Mouse (Mus musculus): Measurements from ENCODE around the gene Dcp1a.
A peak's percentile ranks its signal among the peaks of the same experiment; 100 is the strongest.
"Not testable (repeated sequence)": the region's sequence is repeated elsewhere in the genome, so short reads cannot be mapped to it uniquely, and the experiment has no call there.

Gene Dcp1a

GRCm38 (mm10) chr14:30523356-30523755, 44.0 kb downstream of the Dcp1a start:
- no peak for DNase-seq

GRCm38 (mm10) chr14:30528392-30528791, 49.1 kb downstream of the Dcp1a start:
- DNase-seq: no peak

- no peak for DNase-seq
Observed at GRCm38 (mm10) chr14:30528961-30529360, 49.6 kb downstream of the Dcp1a start.

GRCm38 (mm10) chr14:30529454-30529853, 50.1 kb downstream of the Dcp1a start:
- no peak for DNase-seq

- no peak for DNase-seq
Observed at GRCm38 (mm10) chr14:30530726-30531269, 51.5 kb downstream of the Dcp1a start.

GRCm38 (mm10) chr14:30531431-30531830, 52.1 kb downstream of the Dcp1a start:
- DNase-seq: no peak

- no peak for DNase-seq
Observed at GRCm38 (mm10) chr14:30531896-30532295, 52.6 kb downstream of the Dcp1a start.

- DNase-seq: no peak
Observed at GRCm38 (mm10) chr14:30533780-30534450, 54.6 kb downstream of the Dcp1a start.

GRCm38 (mm10) chr14:30541541-30541940, 62.2 kb downstream of the Dcp1a start:
- DNase-seq: peak; percentile 54 to 71

- not testable (repeated sequence) for DNase-seq
Observed at GRCm38 (mm10) chr14:30543331-30543730, 64.0 kb downstream of the Dcp1a start.

- peak in 1 of 2 experiments; percentile 55 for DNase-seq
Observed at GRCm38 (mm10) chr14:30548131-30548720, 68.9 kb downstream of the Dcp1a start, which contains the start of gene Tkt. TSS of gene Tkt (plus strand) at chr14:30548359.

- peak; percentile 94 to 97 for DNase-seq
Observed at GRCm38 (mm10) chr14:30548965-30549776, 69.8 kb downstream of the Dcp1a start.

- peak in 1 of 2 experiments; percentile 48 for DNase-seq
Observed at GRCm38 (mm10) chr14:30549777-30550149, 70.4 kb downstream of the Dcp1a start.

GRCm38 (mm10) chr14:30550232-30551070, 71.1 kb downstream of the Dcp1a start:
- no peak for DNase-seq

GRCm38 (mm10) chr14:30551509-30551908, 72.2 kb downstream of the Dcp1a start:
- no peak for DNase-seq

GRCm38 (mm10) chr14:30551981-30552380, 72.6 kb downstream of the Dcp1a start:
- DNase-seq: no peak

GRCm38 (mm10) chr14:30553185-30553584, 73.8 kb downstream of the Dcp1a start:
- DNase-seq: no peak

- no peak for DNase-seq
Observed at GRCm38 (mm10) chr14:30556651-30557050, 77.3 kb downstream of the Dcp1a start.

- no peak for DNase-seq
Observed at GRCm38 (mm10) chr14:30557730-30558129, 78.4 kb downstream of the Dcp1a start.

GRCm38 (mm10) chr14:30559321-30559850, 80.1 kb downstream of the Dcp1a start:
- DNase-seq: peak; percentile 52 to 70

- no peak for DNase-seq
Observed at GRCm38 (mm10) chr14:30560803-30561389, 81.6 kb downstream of the Dcp1a start.

Measured in cerebellum, postnatal 25 days (tissue).